Mouse (Mus musculus) brain, embryonic 14.5 days (tissue): ENCODE data around the gene Khdc4.

ENCODE experiments used
- CTCF ChIP-seq: fragments of 200-500 bp; IDR thresholded peaks from 2 replicates; pipeline ENCODE4 v1.5.1; 2012; ENCODE audit warnings: inconsistent platforms, mild to moderate bottlenecking, moderate library complexity, borderline replicate concordance; ENCODE audit not compliant: insufficient read depth, insufficient read length; ENCODE audit errors: extremely low read depth
- POLR2A ChIP-seq: fragments of 200-500 bp; IDR thresholded peaks from 2 replicates; pipeline ENCODE4 v1.6.1; 2012; ENCODE audit warnings: mild to moderate bottlenecking, inconsistent platforms, borderline replicate concordance; ENCODE audit not compliant: poor library complexity, insufficient read depth, insufficient read length, severe bottlenecking; ENCODE audit errors: extremely low read depth

- TF ChIP-seq POLR2A (no peak), CTCF (no peak; the same call in 1 of the 2 replicates)
Observed at GRCm38 (mm10) chr3:88762401-88762831, 76.8 kb downstream of the Khdc4 start.
